ENCODE assay signal across 18 mouse cellular contexts in the genomic region with DNA sequence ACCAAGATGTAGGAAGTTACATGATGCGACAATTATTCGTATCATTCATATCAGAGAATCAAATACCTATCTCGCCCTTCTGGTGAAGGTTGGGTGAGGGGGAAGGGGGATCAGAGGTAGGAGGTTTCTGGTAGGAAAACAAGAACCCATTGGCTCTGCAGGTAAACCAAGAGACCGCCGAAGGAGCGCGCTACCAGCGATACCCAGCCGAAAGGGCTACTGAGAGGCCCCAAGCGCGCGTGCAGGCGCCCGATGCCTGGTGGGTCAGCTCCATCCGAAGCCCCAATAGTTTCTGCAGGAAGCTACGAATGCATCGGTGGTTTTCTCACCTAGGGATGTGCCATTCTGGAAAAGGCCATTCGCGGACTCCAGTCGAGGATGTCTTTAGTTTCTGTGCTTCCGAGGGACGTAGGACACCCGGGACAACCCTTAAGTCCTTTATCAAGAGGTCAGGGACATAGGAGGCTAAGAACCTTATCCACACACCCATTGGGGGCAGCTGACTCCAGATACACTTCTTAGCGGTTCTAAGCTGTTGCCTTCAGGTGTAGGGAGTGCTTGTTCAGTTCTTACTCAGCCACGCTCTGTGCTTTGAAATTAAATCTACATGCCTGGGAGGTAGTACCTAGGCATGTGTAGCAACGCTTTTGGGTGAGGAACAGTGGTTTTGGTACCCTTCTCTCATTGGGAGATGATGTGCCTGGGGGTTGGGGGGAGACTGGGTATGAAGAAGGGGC. TPM values are rescaled to one million over a fixed set of nuclear protein-coding genes. Genes with fewer than 3 reads are reported as not detected.
DNase-seq lines count a peak whose midpoint lies in the region; ATAC-seq and TF ChIP-seq lines count a peak whose summit lies in the region.
"Had no signal": no experiment of that assay in that cellular context is flagged by ENCODE, and none has a peak within 500 bp of the region (broad histone marks: within the 10 kb centered on the region; RNA-seq: fewer than 3 reads in every experiment).

No protein-coding gene starts in this region.

- no peak overlapping the region for H3K9ac ChIP-seq in hindbrain, embryonic 14.5 days
- no peak overlapping the region for H3K9ac ChIP-seq in hindbrain, postnatal 0 days (replicated peaks; ENCODE audit: low read length)
- peak overlapping the region; percentile 5; the same call in 1 of the 2 replicates for H3K9ac ChIP-seq in forebrain, embryonic 15.5 days (replicated peaks)
- H3K9ac ChIP-seq in midbrain, embryonic 15.5 days: no peak overlapping the region

- no peak for TF ChIP-seq CTCF in hindbrain, postnatal 0 days (IDR thresholded peaks at IDR 0.05; ENCODE audit: low read depth)

- no peak overlapping the region for H3K4me3 ChIP-seq in hindbrain, embryonic 14.5 days (replicated peaks; ENCODE audit: low read length)
- H3K4me3 ChIP-seq in hindbrain, postnatal 0 days (ENCODE audit: low read length): no peak overlapping the region
- H3K4me3 ChIP-seq in forebrain, embryonic 15.5 days: peak overlapping the region; percentile 26
- no peak overlapping the region for H3K4me3 ChIP-seq in midbrain, embryonic 15.5 days

- ATAC-seq in hindbrain, embryonic 14.5 days (ENCODE audit: low FRiP score): no peak
- ATAC-seq in hindbrain, postnatal 0 days: no peak
- ATAC-seq in forebrain, embryonic 15.5 days (replicated peaks): 0 out of 2 replicates have a peak, but pooled peaks have one; percentile 12
- ATAC-seq in midbrain, embryonic 15.5 days (replicated peaks): peak; percentile 21; the same call in 1 of the 2 replicates
- ATAC-seq: intestine, embryonic 16.5 days had no signal

- no peaks in the 10 kb centered on the region for H3K4me1 ChIP-seq in hindbrain, embryonic 14.5 days (replicated peaks; ENCODE audit: control insufficient read depth, insufficient read depth, low read length)
- H3K4me1 ChIP-seq in hindbrain, postnatal 0 days (ENCODE audit: insufficient read depth, low read length): no peaks in the 10 kb centered on the region
- peaks cover 49% of the 10 kb centered on the region for H3K4me1 ChIP-seq in forebrain, embryonic 15.5 days
- H3K4me1 ChIP-seq in midbrain, embryonic 15.5 days: no peaks in the 10 kb centered on the region

- peaks cover 97% of the 10 kb centered on the region for H3K27me3 ChIP-seq in hindbrain, embryonic 14.5 days (ENCODE audit: control insufficient read depth, insufficient read depth, low read length)
- H3K27me3 ChIP-seq in hindbrain, postnatal 0 days (ENCODE audit: insufficient read depth, low read length): peaks cover 74% of the 10 kb centered on the region
- H3K27me3 ChIP-seq in forebrain, embryonic 15.5 days: peaks cover 67% of the 10 kb centered on the region
- peaks cover 79% of the 10 kb centered on the region for H3K27me3 ChIP-seq in midbrain, embryonic 15.5 days (replicated peaks)
- H3K27me3 ChIP-seq: CH12.LX had no signal

- H3K9me3 ChIP-seq in hindbrain, embryonic 14.5 days (ENCODE audit: control insufficient read depth, low read length): no peaks in the 10 kb centered on the region
- no peaks in the 10 kb centered on the region for H3K9me3 ChIP-seq in hindbrain, postnatal 0 days (ENCODE audit: low read length)
- no peaks in the 10 kb centered on the region for H3K9me3 ChIP-seq in forebrain, embryonic 15.5 days
- H3K9me3 ChIP-seq in midbrain, embryonic 15.5 days: no peaks in the 10 kb centered on the region

- H3K36me3 ChIP-seq in hindbrain, embryonic 14.5 days (replicated peaks; ENCODE audit: control insufficient read depth, insufficient read depth): no peaks in the 10 kb centered on the region
- H3K36me3 ChIP-seq in hindbrain, postnatal 0 days (ENCODE audit: insufficient read depth, low read length): no peaks in the 10 kb centered on the region
- no peaks in the 10 kb centered on the region for H3K36me3 ChIP-seq in forebrain, embryonic 15.5 days
- no peaks in the 10 kb centered on the region for H3K36me3 ChIP-seq in midbrain, embryonic 15.5 days (replicated peaks)

- 1% methylated on average over 26 of the region's 26 CpGs for WGBS in hindbrain, embryonic 14.5 days
- WGBS in hindbrain, postnatal 0 days: 2% methylated on average over 26 of the region's 26 CpGs
- 1% methylated on average over 26 of the region's 26 CpGs for WGBS in forebrain, embryonic 15.5 days
- 2% methylated on average over 26 of the region's 26 CpGs for WGBS in midbrain, embryonic 15.5 days

- peak; percentile 50 for DNase-seq in embryo, embryonic 10.5 days (ENCODE audit: low spot score)
- no peak for DNase-seq in embryo, embryonic 10 days (ENCODE audit: low spot score)
- DNase-seq in hindbrain, embryonic 14.5 days (ENCODE audit: low spot score): peak; percentile 25
- no peak for DNase-seq in hindbrain, postnatal 0 days (ENCODE audit: low spot score)
- DNase-seq in cerebellum, adult 8-10 months: no peak
- no peak for DNase-seq in gastrocnemius, adult 18-20 months (ENCODE audit: low spot score)
- DNase-seq: gastrocnemius, postnatal 14 days; lung, postnatal 4 days; spleen, adult 18-20 months; thymus, postnatal 4 days had no signal

- H3K27ac ChIP-seq in hindbrain, embryonic 14.5 days: no peak overlapping the region
- no peak overlapping the region for H3K27ac ChIP-seq in hindbrain, postnatal 0 days
- peak overlapping the region; percentile 84 for H3K27ac ChIP-seq in forebrain, embryonic 15.5 days (replicated peaks)
- H3K27ac ChIP-seq in midbrain, embryonic 15.5 days: no peak overlapping the region
- H3K27ac ChIP-seq: kidney, postnatal 0 days had no signal

- H3K4me2 ChIP-seq in hindbrain, embryonic 14.5 days (replicated peaks): no peak overlapping the region
- H3K4me2 ChIP-seq in hindbrain, postnatal 0 days (ENCODE audit: low read depth, low read length): no peak overlapping the region
- peak overlapping the region; percentile 31 for H3K4me2 ChIP-seq in forebrain, embryonic 15.5 days (replicated peaks)
- no peak overlapping the region for H3K4me2 ChIP-seq in midbrain, embryonic 15.5 days

RNA-seq across cellular contexts. Expression of a gene that starts 12.6 kb away (rescaled TPM):
- not detected in 2 replicates for polyA plus RNA-seq in hindbrain, embryonic 14.5 days (2014; fragmentation: Nextera tagmentation; extraction: Ambion mirVana)
- not detected in 2 replicates for total RNA-seq in hindbrain, postnatal 0 days (2014; rRNA removed)
- polyA plus RNA-seq in hindbrain, postnatal 0 days (2015; fragmentation: Nextera tagmentation; extraction: Ambion mirVana): not detected in 2 replicates
- 13.2 and 14.7 TPM in 2 replicates for polyA plus RNA-seq in forebrain, embryonic 15.5 days (2015; fragmentation: Nextera tagmentation; extraction: Ambion mirVana)
- 2.4 and 3.6 TPM in 2 replicates for polyA plus RNA-seq in midbrain, embryonic 15.5 days (2015; fragmentation: Nextera tagmentation; extraction: Ambion mirVana)
- total RNA-seq in gastrocnemius, adult 18-20 months (2021): not detected
- total RNA-seq: CH12.LX; common myeloid progenitor, adult 5-6 weeks; gastrocnemius, postnatal 14 days had no signal
- polyA plus RNA-seq: heart, postnatal 0 days; intestine, embryonic 16.5 days; kidney, postnatal 0 days; liver, embryonic 16.5 days had no signal

RNA-seq across cellular contexts. Expression of a gene that starts 31.4 kb away (rescaled TPM):
- polyA plus RNA-seq in hindbrain, embryonic 14.5 days (2014; fragmentation: Nextera tagmentation; extraction: Ambion mirVana): not detected in 2 replicates
- not detected in 2 replicates for total RNA-seq in hindbrain, postnatal 0 days (2014; rRNA removed)
- polyA plus RNA-seq in hindbrain, postnatal 0 days (2015; fragmentation: Nextera tagmentation; extraction: Ambion mirVana): 0.16 TPM in 1 of 2 replicates, not detected in the other
- 81.5 and 84.7 TPM in 2 replicates for polyA plus RNA-seq in forebrain, embryonic 15.5 days (2015; fragmentation: Nextera tagmentation; extraction: Ambion mirVana)
- polyA plus RNA-seq in midbrain, embryonic 15.5 days (2015; fragmentation: Nextera tagmentation; extraction: Ambion mirVana): 14.8 and 19.0 TPM in 2 replicates
- total RNA-seq in gastrocnemius, adult 18-20 months (2021): not detected
- total RNA-seq: CH12.LX; common myeloid progenitor, adult 5-6 weeks; gastrocnemius, postnatal 14 days had no signal

Comparison
In these comparisons a context has a peak if more than half of its experiments do, and no peak if none do; other contexts are left out.
1. DNase-seq: peak in embryo, embryonic 10.5 days (single experiment) and hindbrain, embryonic 14.5 days (single experiment); none in embryo, embryonic 10 days (single experiment), hindbrain, postnatal 0 days (single experiment), cerebellum, adult 8-10 months (single experiment) and gastrocnemius, adult 18-20 months (single experiment).
2. ATAC-seq: peak in forebrain, embryonic 15.5 days (single experiment) and midbrain, embryonic 15.5 days (single experiment); none in hindbrain, embryonic 14.5 days (single experiment) and hindbrain, postnatal 0 days (single experiment).
3. RNA of a gene that starts 31.4 kb away (polyA plus RNA-seq): 81.5 to 84.7 TPM in forebrain, embryonic 15.5 days and 14.8 to 19.0 TPM in midbrain, embryonic 15.5 days; not detected in hindbrain, embryonic 14.5 days and 0.16 TPM in hindbrain, postnatal 0 days; every median in the first group is over 10 times any median in the second.